ENCODE assay signal across 9 mouse cellular contexts in the genomic region with DNA sequence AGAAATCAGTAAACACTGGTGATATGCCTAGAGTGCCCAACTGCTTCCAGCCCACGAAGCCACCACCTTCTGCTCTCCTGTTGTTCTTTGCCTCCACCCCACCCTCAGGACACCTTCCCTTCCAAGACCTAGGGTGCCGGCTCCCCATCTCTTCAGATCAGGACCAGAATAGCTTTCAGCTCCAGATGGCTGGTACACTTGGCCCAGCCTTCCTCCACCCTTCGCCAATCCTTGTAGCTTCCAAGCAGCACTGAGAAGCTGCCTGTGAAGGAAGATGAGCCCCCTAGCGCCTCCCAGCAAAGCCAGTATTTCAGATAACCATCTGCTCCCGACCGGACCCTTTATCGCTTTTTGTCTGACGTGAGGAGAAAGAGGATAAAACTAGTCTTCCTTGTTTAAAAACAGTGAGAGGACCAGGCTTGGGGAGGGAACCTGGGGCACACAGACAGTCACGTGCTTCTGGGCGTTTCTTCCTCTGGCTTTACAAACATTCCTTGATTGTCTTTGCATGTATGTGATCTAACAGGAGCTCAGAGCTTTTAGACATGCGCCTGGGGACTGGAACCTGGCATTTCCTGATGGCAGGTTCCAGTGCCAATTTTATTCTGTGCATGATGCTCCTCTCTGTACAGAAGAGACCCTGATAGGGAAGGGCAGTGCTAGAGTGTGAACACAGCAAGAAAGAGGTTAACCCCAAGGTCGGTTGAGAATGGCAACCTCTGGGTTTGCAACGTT.
A peak's percentile ranks its signal among the peaks of the same experiment; 100 is the strongest.
DNase-seq lines count a peak whose midpoint lies in the region; ATAC-seq lines count a peak whose summit lies in the region.
"Had no signal": no experiment of that assay in that cellular context is flagged by ENCODE, and none has a peak within 500 bp of the region (broad histone marks: within the 10 kb centered on the region; RNA-seq: fewer than 3 reads in every experiment).

No protein-coding gene starts in this region.

- H3K36me3 ChIP-seq in liver, embryonic 12.5 days, result no peaks in the 10 kb centered on the region
- H3K36me3 ChIP-seq: heart, embryonic 10.5 days had no signal

- H3K27ac ChIP-seq in liver, embryonic 12.5 days, result no peak overlapping the region
- H3K27ac ChIP-seq: heart, embryonic 10.5 days had no signal

- no peaks in the 10 kb centered on the region; the same call in 1 of the 2 replicates for H3K4me1 ChIP-seq in liver, embryonic 12.5 days

- DNase-seq in layer of hippocampus, adult 11-12 months (ENCODE audit: low spot score), result peak; percentile 31
- no peak for DNase-seq in layer of hippocampus, postnatal 10 days (ENCODE audit: low spot score in 2 of 2)
- DNase-seq in cerebellum, adult 18-20 months, result peak; percentile 81 to 92
- peak; percentile 46 to 47 for DNase-seq in left cerebral cortex, adult 18-20 months (ENCODE audit: low spot score in 2 of 2)
- peak; percentile 65 for DNase-seq in right cerebral cortex, postnatal 25 days
- no peak for DNase-seq in MN1 (ENCODE audit: low spot score)
- DNase-seq: lung, adult 18-20 months had no signal

- 54% methylated on average over 13 of the region's 13 CpGs for WGBS in liver, embryonic 12.5 days (ENCODE audit: insufficient replicate concordance)

- no peak for ATAC-seq in liver, embryonic 12.5 days

- H3K4me2 ChIP-seq in liver, embryonic 12.5 days, result no peak overlapping the region

- H3K27me3 ChIP-seq in liver, embryonic 12.5 days (replicated peaks), result no peaks in the 10 kb centered on the region

- no peaks in the 10 kb centered on the region for H3K9me3 ChIP-seq in liver, embryonic 12.5 days (replicated peaks)
- H3K9me3 ChIP-seq: heart, embryonic 10.5 days had no signal

- H3K9ac ChIP-seq in liver, embryonic 12.5 days, result no peak overlapping the region

- no peak overlapping the region for H3K4me3 ChIP-seq in liver, embryonic 12.5 days
- H3K4me3 ChIP-seq: heart, embryonic 10.5 days had no signal

Comparison
In these comparisons a context has a peak if more than half of its experiments do, and no peak if none do; other contexts are left out.
1. DNase-seq: peak in layer of hippocampus, adult 11-12 months (single experiment), cerebellum, adult 18-20 months (2 of 2), left cerebral cortex, adult 18-20 months (2 of 2) and right cerebral cortex, postnatal 25 days (single experiment); none in layer of hippocampus, postnatal 10 days (0 of 2) and MN1 (single experiment).